8 mouse cellular contexts compared by ENCODE assay signal in genomic region chr4:101356954-101357891, GRCm38 (mm10).
DNase-seq lines count a peak whose midpoint lies in the region; ATAC-seq lines count a peak whose summit lies in the region.

No protein-coding gene starts in this region.

- H3K9ac ChIP-seq in embryonic facial prominence, embryonic 12.5 days, result peak overlapping the region; percentile 51
- peak overlapping the region; percentile 71 for H3K9ac ChIP-seq in liver, embryonic 16.5 days (ENCODE audit: low read depth, low read length)
- peak overlapping the region; percentile 67 for H3K9ac ChIP-seq in neural tube, embryonic 11.5 days (ENCODE audit: low read length)

- H3K27ac ChIP-seq in embryonic facial prominence, embryonic 12.5 days, result peak overlapping the region; percentile 85
- peak overlapping the region; percentile 94 for H3K27ac ChIP-seq in heart, embryonic 10.5 days
- H3K27ac ChIP-seq in liver, embryonic 16.5 days (ENCODE audit: low read length), result peak overlapping the region; percentile 60
- H3K27ac ChIP-seq in neural tube, embryonic 11.5 days (ENCODE audit: low read depth, low read length), result peak overlapping the region; percentile 90

- peak overlapping the region; percentile 93 for H3K4me2 ChIP-seq in embryonic facial prominence, embryonic 12.5 days (replicated peaks)
- H3K4me2 ChIP-seq in liver, embryonic 16.5 days (ENCODE audit: low read depth, low read length), result peak overlapping the region; percentile 96
- H3K4me2 ChIP-seq in neural tube, embryonic 11.5 days (ENCODE audit: low read depth), result peak overlapping the region; percentile 89

- peak; percentile 89 for DNase-seq in CD4-positive helper T cell, adult 2 months (ENCODE audit: low read depth, low spot score)
- DNase-seq in heart, embryonic 10.5 days (ENCODE audit: low spot score), result peak; percentile 73
- peak; percentile 70 to 79 for DNase-seq in kidney, adult 8-10 months
- peak; percentile 50 for DNase-seq in neural tube, embryonic 11.5 days (ENCODE audit: low spot score)
- DNase-seq in thymus, postnatal 25 days, result peak; percentile 44

- H3K27me3 ChIP-seq in embryonic facial prominence, embryonic 12.5 days, result no peaks in the 10 kb centered on the region
- no peaks in the 10 kb centered on the region for H3K27me3 ChIP-seq in heart, embryonic 10.5 days (ENCODE audit: insufficient read depth, poor library complexity, severe bottlenecking)
- no peaks in the 10 kb centered on the region for H3K27me3 ChIP-seq in liver, embryonic 16.5 days (ENCODE audit: control insufficient read depth, insufficient read depth, low read depth, low read length)
- no peaks in the 10 kb centered on the region for H3K27me3 ChIP-seq in neural tube, embryonic 11.5 days (ENCODE audit: control insufficient read depth, insufficient read depth, low read length)

- H3K4me3 ChIP-seq in embryonic facial prominence, embryonic 12.5 days, result peak overlapping the region; percentile 76
- peak overlapping the region; percentile 80 for H3K4me3 ChIP-seq in heart, embryonic 10.5 days
- peak overlapping the region; percentile 71 for H3K4me3 ChIP-seq in liver, embryonic 16.5 days (ENCODE audit: low read depth, low read length)
- H3K4me3 ChIP-seq in neural tube, embryonic 11.5 days (ENCODE audit: low read depth, low read length), result peak overlapping the region; percentile 87

- WGBS in embryonic facial prominence, embryonic 12.5 days, result 12% methylated on average over 31 of the region's 31 CpGs
- WGBS in heart, embryonic 10.5 days, result 17% methylated on average over 31 of the region's 31 CpGs
- 6% methylated on average over 31 of the region's 31 CpGs for WGBS in liver, embryonic 16.5 days (ENCODE audit: insufficient replicate concordance)
- 18% methylated on average over 31 of the region's 31 CpGs for WGBS in neural tube, embryonic 11.5 days

- peaks cover 23% of the 10 kb centered on the region for H3K4me1 ChIP-seq in embryonic facial prominence, embryonic 12.5 days
- peaks cover 24% of the 10 kb centered on the region for H3K4me1 ChIP-seq in heart, embryonic 10.5 days
- peaks cover 11% of the 10 kb centered on the region for H3K4me1 ChIP-seq in liver, embryonic 16.5 days (ENCODE audit: control insufficient read depth, low read depth, low read length)
- peaks cover 6% of the 10 kb centered on the region for H3K4me1 ChIP-seq in neural tube, embryonic 11.5 days (ENCODE audit: control insufficient read depth, insufficient read depth, low read length)

- H3K36me3 ChIP-seq in embryonic facial prominence, embryonic 12.5 days, result no peaks in the 10 kb centered on the region
- H3K36me3 ChIP-seq in heart, embryonic 10.5 days, result no peaks in the 10 kb centered on the region
- H3K36me3 ChIP-seq in liver, embryonic 16.5 days (ENCODE audit: control insufficient read depth, insufficient read depth), result no peaks in the 10 kb centered on the region
- H3K36me3 ChIP-seq in neural tube, embryonic 11.5 days (ENCODE audit: control insufficient read depth, insufficient read depth, low read length), result no peaks in the 10 kb centered on the region

- peak; percentile 82 for ATAC-seq in activated CD4-positive, CD25-positive, alpha-beta regulatory T cell, adult 4 months
- no peak for ATAC-seq in embryonic facial prominence, embryonic 12.5 days (ENCODE audit: insufficient number of reproducible peaks, insufficient read depth, low FRiP score, low TSS enrichment)
- ATAC-seq in liver, embryonic 16.5 days (ENCODE audit: low read depth), result 0 out of 2 replicates have a peak, but pooled peaks have one; percentile 3
- 0 out of 2 replicates have a peak, but pooled peaks have one; percentile 6 for ATAC-seq in neural tube, embryonic 11.5 days (ENCODE audit: insufficient read depth, low FRiP score, low TSS enrichment)

- no peaks in the 10 kb centered on the region for H3K9me3 ChIP-seq in embryonic facial prominence, embryonic 12.5 days
- H3K9me3 ChIP-seq in heart, embryonic 10.5 days, result no peaks in the 10 kb centered on the region
- H3K9me3 ChIP-seq in liver, embryonic 16.5 days (replicated peaks; ENCODE audit: control insufficient read depth, low read length), result no peaks in the 10 kb centered on the region
- no peaks in the 10 kb centered on the region for H3K9me3 ChIP-seq in neural tube, embryonic 11.5 days (ENCODE audit: control insufficient read depth, low read length)
